Mouse (Mus musculus) kidney, postnatal 14 days (tissue): Measurements from ENCODE around the gene Creld2.
"Not testable (repeated sequence)": the region's sequence is repeated elsewhere in the genome, so short reads cannot be mapped to it uniquely, and the experiment has no call there.

ENCODE experiments used
- DNase-seq: peaks from one replicate; pipeline ENCODE4 v3.0.0; 2022; ENCODE audit warnings: mixed read lengths

The Creld2 gene

GRCm38 (mm10) chr15:88819026-88819905 lies at the start of gene Creld2, which contains the start of gene Alg12:
Creld2 (plus strand) TSS chr15:88819646.
Alg12 (minus strand) TSS chr15:88819318.
- DNase-seq, result peak; percentile 100

DNA sequence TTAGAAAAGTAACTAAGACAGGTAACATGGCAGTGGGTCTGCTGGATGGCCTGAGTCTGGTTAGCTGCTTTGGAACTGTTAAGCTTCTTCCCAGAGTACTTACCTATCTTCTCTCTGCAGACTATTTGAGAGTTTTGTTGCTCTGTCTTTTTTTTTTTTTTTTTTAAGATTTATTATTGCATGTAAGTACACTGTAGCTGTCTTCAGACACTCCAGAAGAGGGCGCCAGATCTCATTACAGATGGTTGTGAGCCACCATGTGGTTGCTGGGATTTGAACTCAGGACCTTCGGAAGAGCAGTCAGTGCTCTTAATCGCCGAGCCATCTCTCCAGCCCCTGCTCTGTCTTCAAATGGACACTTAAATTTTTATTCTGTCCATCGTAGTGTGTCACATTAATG lies 44.8 kb upstream of the Creld2 start:
- not testable (repeated sequence) for DNase-seq

- DNase-seq, result no peak
These were observed 27.2 kb upstream of the Creld2 start for GRCm38 (mm10) chr15:88792140-88792850.

DNA sequence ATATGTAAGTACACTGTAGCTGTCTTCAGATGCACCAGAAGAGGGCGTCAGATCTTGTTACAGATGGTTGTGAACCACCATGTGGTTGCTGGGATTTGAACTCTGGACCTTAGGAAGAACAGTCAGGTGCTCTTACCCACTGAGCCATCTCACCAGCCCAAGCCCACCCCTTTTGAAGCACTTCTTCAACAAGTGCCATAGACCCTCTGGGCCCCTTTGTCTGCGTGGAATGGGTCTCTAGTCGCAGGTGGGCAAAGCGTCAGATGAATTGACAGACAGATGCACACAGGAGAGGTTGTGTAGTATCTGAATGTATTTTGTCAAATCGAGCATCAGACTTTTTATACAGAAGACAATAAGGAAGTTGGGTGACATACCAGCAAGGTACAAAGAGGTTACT lies 24.7 kb upstream of the Creld2 start:
- not testable (repeated sequence) for DNase-seq

GRCm38 (mm10) chr15:88799950-88800371 lies 19.5 kb upstream of the Creld2 start:
- DNase-seq, result peak; percentile 77

- DNase-seq, result peak; percentile 74
These were observed 18.5 kb upstream of the Creld2 start for GRCm38 (mm10) chr15:88800921-88801354.

- DNase-seq, result no peak
These were observed 17.5 kb upstream of the Creld2 start for GRCm38 (mm10) chr15:88801903-88802302.

DNA sequence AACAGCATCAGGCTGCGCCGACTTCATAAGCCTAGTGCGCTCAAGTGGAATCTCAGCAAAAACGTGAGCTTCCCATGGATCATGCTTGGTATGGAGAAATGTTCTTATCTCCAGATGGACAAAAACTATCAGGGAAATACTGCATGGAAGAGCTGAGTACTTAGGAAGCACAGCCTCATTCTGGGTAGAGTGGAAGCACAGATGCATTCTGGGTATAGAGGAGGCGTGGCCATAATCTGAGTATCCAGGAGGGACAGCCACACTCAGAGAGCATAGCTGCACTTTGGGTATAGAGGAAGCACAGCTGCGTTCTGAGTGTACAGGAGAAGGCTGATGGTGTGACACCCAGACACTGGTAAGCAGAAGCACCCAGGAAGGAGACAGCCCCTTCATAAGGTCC lies 17.1 kb upstream of the Creld2 start:
- DNase-seq, result no peak

- DNase-seq, result no peak
These were observed 11.3 kb upstream of the Creld2 start for GRCm38 (mm10) chr15:88808121-88808520.

DNA sequence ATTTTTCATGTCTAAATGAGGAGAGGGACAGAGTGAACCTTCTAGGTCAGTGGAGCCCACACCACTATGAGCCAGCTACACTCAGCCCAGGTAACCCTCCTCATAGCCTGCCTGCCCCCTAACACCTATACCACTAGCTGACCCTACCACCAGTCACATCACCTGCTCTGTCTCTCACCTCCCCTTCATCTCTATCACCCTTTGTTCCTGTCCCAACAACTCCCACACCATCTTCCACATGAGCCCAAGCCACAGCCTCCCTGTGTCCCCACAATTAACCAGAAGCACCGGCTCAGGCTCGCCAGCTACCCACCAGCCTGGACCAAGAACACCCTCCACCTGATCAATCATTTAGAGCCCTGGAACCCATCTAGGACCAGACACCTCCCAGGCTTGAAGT lies 9.1 kb upstream of the Creld2 start:
- DNase-seq, result no peak

GRCm38 (mm10) chr15:88813262-88813661 lies 6.2 kb upstream of the Creld2 start:
- DNase-seq, result no peak

DNA sequence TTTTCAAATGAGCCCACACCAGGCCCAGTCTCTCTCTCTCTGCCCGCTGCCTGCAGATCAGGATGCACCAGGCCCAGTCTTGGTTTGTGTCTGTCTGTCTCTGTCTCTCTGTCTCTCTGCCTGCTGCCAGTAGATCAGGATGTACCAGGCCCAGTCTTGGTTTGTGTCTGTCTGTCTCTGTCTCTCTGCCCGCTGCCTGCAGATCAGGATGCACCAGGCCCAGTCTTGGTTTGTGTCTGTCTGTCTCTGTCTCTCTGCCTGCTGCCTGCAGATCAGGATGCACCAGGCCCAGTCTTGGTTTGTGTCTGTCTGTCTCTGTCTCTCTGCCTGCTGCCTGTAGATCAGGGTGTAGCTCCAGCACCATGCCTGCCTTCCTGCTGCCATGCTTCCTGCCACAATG lies 5.6 kb upstream of the Creld2 start:
- not testable (repeated sequence) for DNase-seq

- DNase-seq, result no peak
These were observed 4.9 kb upstream of the Creld2 start for GRCm38 (mm10) chr15:88814411-88815047.

DNA sequence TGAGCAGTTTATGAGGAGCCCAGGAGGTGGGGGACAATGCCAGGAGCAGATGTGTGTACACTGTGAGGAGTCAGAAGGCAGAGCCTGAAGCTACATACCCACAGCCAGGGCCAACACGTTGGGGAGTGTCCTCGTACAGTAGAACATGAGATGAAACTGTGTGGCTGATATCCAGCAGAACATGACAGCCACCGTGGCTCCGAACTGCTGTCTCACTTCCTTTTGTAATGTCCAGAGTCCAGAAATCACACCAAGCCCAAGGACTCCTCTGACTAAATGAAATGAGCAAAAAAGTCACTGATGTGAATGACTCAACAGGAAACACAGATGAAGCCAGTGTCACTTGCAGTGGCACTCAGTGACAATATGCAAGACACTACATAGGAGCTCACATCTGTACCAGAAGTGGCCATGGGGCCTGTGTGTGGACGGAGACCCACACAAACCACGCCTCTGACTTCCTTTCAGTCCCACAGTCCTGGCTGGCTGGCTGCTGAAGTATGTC lies 4.2 kb upstream of the Creld2 start:
- DNase-seq, result no peak

GRCm38 (mm10) chr15:88819906-88820303 lies 459 bp downstream of the Creld2 start:
- no peak for DNase-seq

DNA sequence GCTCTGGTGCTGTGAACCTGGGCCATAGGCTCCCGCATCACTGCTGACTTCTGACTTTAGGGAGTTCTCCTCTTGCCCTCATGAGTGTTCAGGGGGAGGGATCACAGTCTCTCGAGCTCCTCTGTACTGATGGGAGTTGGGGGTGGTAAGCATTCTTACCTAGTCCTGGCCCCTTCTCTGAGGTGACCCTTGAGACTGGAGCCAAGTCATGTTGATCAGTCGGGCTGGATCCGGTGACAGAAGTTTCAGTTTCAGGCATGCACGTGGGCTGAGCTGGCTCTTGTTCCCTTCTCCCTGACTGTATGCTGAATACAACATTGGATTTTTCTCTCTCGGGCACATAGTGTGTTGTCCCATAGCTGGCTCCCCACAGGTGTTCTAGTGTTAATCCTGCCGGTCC lies 2.0 kb downstream of the Creld2 start:
- no peak for DNase-seq

DNA sequence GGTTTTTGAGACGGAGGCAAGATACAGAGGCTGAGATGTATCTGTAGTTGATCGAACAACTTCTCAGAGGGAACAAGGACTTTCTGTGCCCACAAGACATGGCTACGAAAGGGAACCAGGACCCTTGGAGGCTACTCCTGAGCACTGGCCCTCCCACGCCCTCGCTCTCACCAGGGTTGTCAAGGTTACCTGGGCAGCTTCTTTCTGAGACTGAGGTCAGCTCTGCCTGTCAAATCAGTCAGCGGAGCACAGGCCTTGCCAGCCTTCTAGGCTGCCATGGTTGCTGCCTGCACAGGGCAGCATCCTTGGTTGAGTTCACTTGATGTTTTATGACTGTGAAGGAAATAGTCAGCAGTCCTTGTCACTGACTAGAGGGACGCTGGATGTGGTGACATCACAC lies 3.1 kb downstream of the Creld2 start:
- DNase-seq, result no peak

DNA sequence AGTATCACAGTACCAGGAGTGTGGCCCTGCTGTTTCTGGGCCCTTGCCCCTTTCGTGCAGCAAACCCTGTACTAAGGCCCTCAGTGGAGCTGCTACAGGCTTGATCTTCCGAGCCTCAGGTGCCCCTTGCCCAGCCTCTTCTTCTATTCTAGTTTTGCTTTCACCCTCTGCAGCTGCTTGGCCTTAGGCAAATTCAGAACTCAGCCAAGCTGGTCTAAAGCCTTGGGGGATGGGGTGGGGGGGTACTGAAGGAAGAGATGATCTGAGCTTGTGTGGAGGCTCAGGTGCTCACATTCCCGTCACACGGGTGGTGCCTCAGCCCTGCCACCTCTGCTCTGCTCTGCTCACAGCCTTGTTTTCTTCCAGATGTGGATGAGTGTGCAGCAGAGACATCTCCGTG lies 3.9 kb downstream of the Creld2 start:
- no peak for DNase-seq

GRCm38 (mm10) chr15:88827466-88827865 lies 8.0 kb downstream of the Creld2 start:
- DNase-seq, result no peak

- peak; percentile 88 for DNase-seq
These were observed 8.7 kb downstream of the Creld2 start for GRCm38 (mm10) chr15:88827991-88828799.

- DNase-seq, result peak; percentile 94
These were observed 9.6 kb downstream of the Creld2 start for GRCm38 (mm10) chr15:88828800-88829705.
